Mouse (Mus musculus): ENCODE measurements around the gene Msh2.

- TF ChIP-seq CTCF (IDR thresholded peaks at IDR 0.05) = no peak
- no peak for TF ChIP-seq EP300 (IDR thresholded peaks at IDR 0.05)
Measured at GRCm38 (mm10) chr17:87640272-87640671, 31.9 kb upstream of the Msh2 start.

Data from lung, postnatal 0 days (tissue).